Mouse (Mus musculus): Measurements from ENCODE around the gene Rpf2. TPM values are rescaled to one million over a fixed set of nuclear protein-coding genes. Genes with fewer than 3 reads are reported as not detected.

Gene Rpf2
- total RNA-seq, 4 experiments from 2014 or later, result 14.0 to 19.3 (median 18.6) TPM

Other genes with a start within 250 kb of the Rpf2 start
- 1 to 10 TPM; 1.8 to 2.6 (median 2.2) TPM for gene Mfsd4b1, start 221.8 kb downstream of the Rpf2 start, total RNA-seq (2022)
- 10 to 100 TPM; 38.7 to 56.1 (median 46.4) TPM for gene Slc16a10, start 104.8 kb downstream of the Rpf2 start, total RNA-seq (2022)
- 10 to 100 TPM; 19.8 to 32.6 (median 25.5) TPM for gene Gtf3c6, start 11.1 kb upstream of the Rpf2 start, total RNA-seq (2022)
- 100 to 1,000 TPM; 105 to 912 (median 433) TPM for gene Amd1, start 55.1 kb upstream of the Rpf2 start, total RNA-seq (2022)
- gene Cdk19, start 92.5 kb upstream of the Rpf2 start, total RNA-seq (2022), result 10 to 100 TPM in 2 of 4 experiments, 1 to 10 TPM in 2; 6.8 to 35.5 (median 20.0) TPM

All from gastrocnemius, adult 8-10 months (tissue).